Mouse (Mus musculus): Measurements from ENCODE around the gene Mgst2. TPM values are rescaled to one million over a fixed set of nuclear protein-coding genes. Genes with fewer than 3 reads are reported as not detected.

Gene Mgst2
- polyA plus RNA-seq, 1 experiment from 2014 or later: 1.1 TPM

Other genes with a start within 250 kb of the Mgst2 start
- gene Naa15, start 245.2 kb upstream of the Mgst2 start, polyA plus RNA-seq (2016; fragmentation: Nextera tagmentation; extraction: Ambion mirVana): 60.5 and 60.6 TPM in 2 replicates
- 23.9 and 24.2 TPM in 2 replicates for gene Rab33b, start 176.4 kb upstream of the Mgst2 start, polyA plus RNA-seq (2016; fragmentation: Nextera tagmentation; extraction: Ambion mirVana)
- 4.8 and 5.2 TPM in 2 replicates for gene Setd7, start 99.5 kb upstream of the Mgst2 start, polyA plus RNA-seq (2016; fragmentation: Nextera tagmentation; extraction: Ambion mirVana)